Mouse (Mus musculus) kidney, postnatal 14 days (tissue): Measurements from ENCODE around the gene Gm20883.
"Not testable (repeated sequence)": the region's sequence is repeated elsewhere in the genome, so short reads cannot be mapped to it uniquely, and the experiment has no call there.

ENCODE experiments used
- DNase-seq: peaks from one replicate; pipeline ENCODE4 v3.0.0; 2022; ENCODE audit warnings: mixed read lengths

The Gm20883 gene

DNA sequence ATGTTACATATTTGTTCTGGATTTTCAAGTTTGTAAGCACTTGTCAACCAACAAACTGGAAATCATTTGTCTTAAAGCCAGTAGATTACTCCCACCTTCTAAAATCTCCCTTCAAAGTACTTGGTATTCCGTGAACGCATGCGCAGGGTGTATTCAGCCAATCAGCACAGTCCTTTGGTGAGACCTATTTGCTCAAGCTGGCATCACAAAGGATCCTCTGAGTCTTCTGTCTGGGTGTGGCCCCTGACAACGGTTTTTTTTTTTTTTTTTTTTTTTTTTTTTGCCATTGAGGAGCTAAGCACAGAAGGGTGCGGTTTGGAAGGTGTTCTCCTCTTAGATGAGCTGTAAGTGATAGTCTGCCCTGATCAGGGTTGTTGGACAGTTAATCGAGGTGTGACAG, at the start of gene Gm20883:
TSS of gene Gm20883 (plus strand) at position 301 of the 400 bp plus-strand sequence.
- not testable (repeated sequence) for DNase-seq
